Mouse (Mus musculus) lung, embryonic 15.5 days (tissue): ENCODE measurements around the gene Pithd1. TPM values are rescaled to one million over a fixed set of nuclear protein-coding genes. Genes with fewer than 3 reads are reported as not detected.

Source experiments
- ATAC-seq: fragments of 200-750 bp; cut with Nextera tagmentation; 2 replicates; pipeline ENCODE4 v1.8.0; 2017; ENCODE audit warnings: moderate number of reproducible peaks, borderline replicate concordance; ENCODE audit not compliant: low FRiP score, low TSS enrichment; ENCODE audit errors: extremely low read depth
- H3K27ac ChIP-seq: fragments of 300-500 bp; sonication (generic); 2 replicates; pipeline ENCODE4 v1.5.1; 2015; ENCODE audit warnings: moderate library complexity, mild to moderate bottlenecking, inconsistent platforms
- H3K27me3 ChIP-seq: fragments of 300-500 bp; sonication (generic); 2 replicates; pipeline ENCODE4 v1.6.1; 2015; ENCODE audit warnings: inconsistent platforms
- H3K36me3 ChIP-seq: fragments of 300-500 bp; sonication (generic); 2 replicates; pipeline ENCODE4 v1.6.1; 2015; ENCODE audit warnings: inconsistent platforms
- H3K4me1 ChIP-seq: fragments of 300-500 bp; sonication (generic); 2 replicates; pipeline ENCODE4 v1.6.1; 2015; ENCODE audit warnings: inconsistent platforms
- H3K4me2 ChIP-seq: fragments of 300-500 bp; sonication (generic); 2 replicates; pipeline ENCODE4 v1.6.1; 2015; ENCODE audit warnings: inconsistent platforms, mild to moderate bottlenecking, moderate library complexity
- H3K4me3 ChIP-seq: fragments of 300-500 bp; sonication (generic); 2 replicates; pipeline ENCODE4 v1.5.1; 2015; ENCODE audit warnings: mild to moderate bottlenecking, inconsistent platforms
- H3K9ac ChIP-seq: fragments of 300-500 bp; sonication (generic); 2 replicates; pipeline ENCODE4 v1.6.1; 2015; ENCODE audit warnings: inconsistent platforms
- H3K9me3 ChIP-seq: fragments of 300-500 bp; sonication (generic); 2 replicates; pipeline ENCODE4 v1.6.1; 2016; ENCODE audit warnings: inconsistent platforms
- WGBS: fragments of 180-500 bp; shearing (Covaris S2); methylation state at CpG from one replicate; pipeline ENCODE4 v1.1.7; 2015; 5-methylcytosine and 5-hydroxymethylcytosine counted together
- polyA plus RNA-seq: library from polyadenylated mRNA; unstranded; fragments of >200 nt; fragmentation: Nextera tagmentation; extraction: Ambion mirVana; gene quantifications from 2 replicates; pipeline ENCODE4 v1.2.1, GENCODE M21; 2015

Pithd1 gene
- polyA plus RNA-seq, 1 experiment from 2014 or later, result 59.7 TPM

DNA sequence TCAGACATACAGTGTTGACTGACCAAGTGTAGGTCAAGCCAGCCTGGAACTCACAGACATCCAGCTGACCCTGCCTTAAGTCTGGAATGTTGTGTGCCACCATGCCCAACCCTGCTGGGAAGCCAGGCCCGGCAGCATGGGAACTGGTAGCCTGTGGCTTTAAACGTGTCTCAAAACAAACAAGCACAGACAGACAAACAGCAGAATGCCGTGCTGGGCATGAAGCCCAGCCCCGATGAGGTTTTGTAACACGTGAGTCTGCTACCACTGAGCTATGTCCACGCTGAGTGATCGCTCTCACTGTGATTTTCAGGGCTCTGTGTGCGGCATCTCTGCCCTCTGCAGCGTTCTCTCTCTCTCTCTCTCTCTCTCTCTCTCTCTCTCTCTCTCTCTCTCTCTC is 31.2 kb downstream of the Pithd1 start:
- no peaks in the 10 kb centered on the region for H3K9me3 ChIP-seq
- 74% methylated on average over 9 of the region's 9 CpGs for whole genome bisulfite sequencing
- H3K36me3 ChIP-seq, result peaks cover 46% of the 10 kb centered on the region
- H3K4me3 ChIP-seq, result no peak overlapping the region
- no peak overlapping the region for H3K9ac ChIP-seq
- H3K27ac ChIP-seq, result no peak overlapping the region
- H3K4me2 ChIP-seq, result no peak overlapping the region
- no peaks in the 10 kb centered on the region for H3K4me1 ChIP-seq
- ATAC-seq, result no peak
- no peaks in the 10 kb centered on the region for H3K27me3 ChIP-seq

DNA sequence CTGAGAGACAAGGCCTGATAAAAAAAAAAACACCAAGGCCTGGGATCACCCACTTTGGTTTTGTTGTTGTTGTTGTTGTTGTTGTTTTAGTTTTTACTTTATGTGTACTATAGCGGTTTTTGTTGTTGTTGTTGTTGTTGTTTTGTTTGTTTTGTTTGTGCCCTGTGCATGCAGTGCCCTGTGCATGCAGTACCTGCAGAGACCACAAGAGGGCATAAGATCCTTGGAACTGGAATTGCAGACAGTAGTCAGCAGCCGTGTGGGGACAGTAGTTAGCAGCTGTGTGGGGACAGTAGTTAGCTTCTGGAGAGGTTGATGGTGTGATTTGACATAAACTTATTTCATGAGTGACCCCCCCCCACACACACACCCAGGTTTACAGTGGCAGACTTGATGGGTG is 32.8 kb downstream of the Pithd1 start:
- H3K4me2 ChIP-seq, result no peak overlapping the region
- H3K9me3 ChIP-seq, result no peaks in the 10 kb centered on the region
- H3K4me3 ChIP-seq, result no peak overlapping the region
- H3K4me1 ChIP-seq, result peaks cover 9% of the 10 kb centered on the region; the same call in 1 of the 2 replicates
- no peak overlapping the region for H3K27ac ChIP-seq
- peaks cover 34% of the 10 kb centered on the region for H3K36me3 ChIP-seq
- no peak for ATAC-seq
- H3K9ac ChIP-seq, result no peak overlapping the region
- 15% methylated on average over 2 of the region's 2 CpGs for WGBS
- H3K27me3 ChIP-seq, result no peaks in the 10 kb centered on the region

DNA sequence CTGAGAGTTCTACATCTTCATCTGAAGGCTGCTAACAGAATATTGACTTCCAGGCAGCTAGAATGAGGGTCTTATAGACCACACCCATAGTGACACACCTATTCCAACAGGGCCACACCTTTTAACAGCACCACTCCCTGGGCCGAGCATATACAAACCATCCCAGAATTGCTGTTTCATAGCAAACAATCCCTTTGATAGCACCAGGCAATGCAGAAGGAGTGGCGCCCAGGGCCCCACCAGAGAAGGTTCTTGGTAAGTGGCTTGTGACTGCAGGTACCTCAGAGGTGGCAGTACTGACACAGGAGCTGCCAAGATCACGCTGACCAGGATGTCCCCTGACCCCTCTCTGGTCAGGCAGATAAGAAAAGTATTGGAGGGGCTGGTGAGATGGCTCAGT is 33.9 kb downstream of the Pithd1 start:
- no peaks in the 10 kb centered on the region for H3K27me3 ChIP-seq
- no peak overlapping the region for H3K4me3 ChIP-seq
- H3K4me2 ChIP-seq, result no peak overlapping the region
- peaks cover 11% of the 10 kb centered on the region; the same call in 1 of the 2 replicates for H3K4me1 ChIP-seq
- 82% methylated on average over 3 of the region's 3 CpGs for WGBS
- H3K36me3 ChIP-seq, result peaks cover 32% of the 10 kb centered on the region
- ATAC-seq, result no peak
- H3K27ac ChIP-seq, result no peak overlapping the region
- H3K9me3 ChIP-seq, result no peaks in the 10 kb centered on the region
- H3K9ac ChIP-seq, result no peak overlapping the region

DNA sequence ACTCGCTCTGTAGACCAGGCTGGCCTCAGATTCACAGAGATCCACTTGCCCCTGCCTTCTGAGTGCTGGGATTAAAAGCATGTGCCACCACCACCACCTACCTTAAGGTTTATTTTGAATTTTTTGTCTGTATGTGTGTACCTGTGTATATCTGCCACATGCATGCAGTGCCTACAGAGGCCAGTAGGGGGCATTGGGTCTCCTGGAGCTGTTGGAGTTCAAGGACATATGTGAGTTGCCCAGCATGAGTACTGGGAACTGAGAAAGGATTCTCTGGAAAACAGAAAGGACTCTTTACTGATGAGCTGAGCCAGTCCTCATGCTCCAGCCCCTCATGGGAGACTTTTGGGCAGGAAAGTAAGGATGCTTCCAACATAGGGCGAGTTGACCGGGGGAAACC is 35.6 kb downstream of the Pithd1 start:
- Histone ChIP-seq H3K4me1 (peaks cover 18% of the 10 kb centered on the region), H3K4me2 (no peak overlapping the region), H3K9me3 (no peaks in the 10 kb centered on the region), H3K36me3 (peaks cover 32% of the 10 kb centered on the region), H3K27me3 (no peaks in the 10 kb centered on the region), H3K9ac (no peak overlapping the region), H3K4me3 (no peak overlapping the region), H3K27ac (no peak overlapping the region)
- WGBS, result 93% methylated on average over 3 of the region's 3 CpGs
- ATAC-seq, result no peak

DNA sequence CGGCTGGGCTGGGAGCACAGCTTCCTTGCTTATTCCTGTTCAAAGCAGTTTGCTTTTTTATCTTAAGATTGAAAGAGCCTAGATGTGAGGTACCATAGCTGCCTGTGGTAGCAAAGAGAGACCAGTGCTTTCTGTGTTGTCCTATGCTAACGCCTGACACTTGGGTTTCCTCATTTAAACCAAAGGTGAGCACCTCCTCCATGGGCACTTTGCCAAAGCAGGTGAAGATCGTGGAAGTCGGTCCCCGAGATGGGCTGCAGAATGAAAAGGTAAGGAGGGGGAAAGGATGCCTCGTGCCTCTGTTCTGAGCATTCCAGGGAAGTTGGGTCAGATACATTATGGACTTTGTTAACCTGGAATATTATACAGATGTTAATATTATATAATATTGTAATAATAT is 36.7 kb downstream of the Pithd1 start:
- peaks cover 26% of the 10 kb centered on the region for H3K36me3 ChIP-seq
- H3K4me3 ChIP-seq, result no peak overlapping the region
- no peaks in the 10 kb centered on the region for H3K27me3 ChIP-seq
- peaks cover 23% of the 10 kb centered on the region for H3K4me1 ChIP-seq
- no peak overlapping the region for H3K27ac ChIP-seq
- H3K4me2 ChIP-seq, result no peak overlapping the region
- no peaks in the 10 kb centered on the region for H3K9me3 ChIP-seq
- no peak overlapping the region for H3K9ac ChIP-seq
- ATAC-seq, result no peak
- 61% methylated on average over 6 of the region's 6 CpGs for WGBS

DNA sequence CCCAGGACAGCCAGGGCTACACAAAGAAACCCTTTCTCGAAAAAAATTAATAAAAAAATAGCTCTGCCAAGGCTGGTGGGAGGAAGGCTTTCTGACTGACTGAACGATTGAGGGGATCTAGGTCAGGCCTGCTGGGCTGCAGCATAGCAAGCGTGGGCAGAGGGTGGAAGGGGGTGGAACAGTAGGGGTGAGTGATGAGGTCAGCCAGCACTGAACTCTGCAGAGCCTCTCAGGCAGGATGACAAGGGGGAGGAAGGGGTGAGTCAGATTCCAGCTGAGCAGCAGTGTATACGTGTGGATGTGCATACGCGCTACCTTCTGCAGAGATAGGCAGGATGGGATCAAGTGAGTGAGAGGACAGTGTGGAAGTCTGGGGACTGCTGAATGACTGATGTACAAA is 37.2 kb downstream of the Pithd1 start:
- peaks cover 23% of the 10 kb centered on the region for H3K4me1 ChIP-seq
- H3K9me3 ChIP-seq, result no peaks in the 10 kb centered on the region
- 0 out of 2 replicates have a peak, but pooled peaks have one; percentile 12 for ATAC-seq
- no peaks in the 10 kb centered on the region for H3K27me3 ChIP-seq
- 0 out of 2 replicates have a peak overlapping the region, but pooled peaks have one; percentile 17 for H3K27ac ChIP-seq
- no peak overlapping the region for H3K4me3 ChIP-seq
- no peak overlapping the region for H3K9ac ChIP-seq
- 50% methylated on average over 6 of the region's 6 CpGs for WGBS
- H3K36me3 ChIP-seq, result peaks cover 23% of the 10 kb centered on the region
- no peak overlapping the region for H3K4me2 ChIP-seq

DNA sequence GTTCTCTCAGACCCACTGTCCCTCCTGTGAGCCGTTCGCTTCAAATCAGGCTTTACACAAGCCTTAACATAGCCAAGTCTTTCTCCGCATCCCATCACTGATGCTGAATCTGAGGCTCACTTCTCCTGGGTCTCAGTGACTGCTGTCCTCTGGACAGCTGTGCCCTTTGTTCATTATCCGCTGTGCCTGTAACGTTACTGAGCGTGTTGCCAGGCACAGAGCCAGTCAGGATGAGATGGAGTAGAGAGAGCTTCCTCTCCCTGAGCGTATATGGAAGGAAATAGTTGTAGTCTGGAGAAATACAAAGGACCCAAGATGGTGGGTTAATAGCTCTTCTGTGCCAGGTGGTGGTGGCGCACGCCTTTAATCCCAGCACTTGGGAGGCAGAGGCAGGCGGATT is 37.6 kb downstream of the Pithd1 start:
- Histone ChIP-seq H3K9me3 (no peaks in the 10 kb centered on the region), H3K27me3 (no peaks in the 10 kb centered on the region), H3K4me2 (no peak overlapping the region), H3K27ac (0 out of 2 replicates have a peak overlapping the region, but pooled peaks have one; percentile 17), H3K4me1 (peaks cover 23% of the 10 kb centered on the region), H3K4me3 (no peak overlapping the region), H3K9ac (no peak overlapping the region), H3K36me3 (peaks cover 19% of the 10 kb centered on the region)
- no peak for ATAC-seq
- 69% methylated on average over 10 of the region's 10 CpGs for WGBS

DNA sequence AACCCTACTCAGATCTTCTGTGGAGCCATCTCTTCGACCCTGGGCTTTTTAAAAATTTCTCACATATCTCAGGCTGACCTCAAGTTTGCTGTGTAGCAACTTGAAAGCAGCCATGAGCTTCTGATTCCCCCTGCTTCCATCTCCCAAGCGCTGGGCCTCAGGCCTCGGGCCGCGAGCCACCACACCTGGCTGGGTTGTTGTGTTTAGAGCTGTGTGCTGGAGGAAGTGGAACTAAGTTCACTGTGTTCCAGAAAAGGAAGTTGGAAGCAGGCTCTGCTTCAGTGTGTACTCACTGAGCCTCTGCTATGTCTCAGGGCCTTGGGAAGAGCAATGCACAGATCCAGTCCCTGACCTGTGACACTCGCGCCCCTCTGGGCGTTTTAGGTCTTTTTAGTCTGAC is 38.9 kb downstream of the Pithd1 start:
- no peaks in the 10 kb centered on the region for H3K9me3 ChIP-seq
- H3K36me3 ChIP-seq, result peaks cover 19% of the 10 kb centered on the region
- ATAC-seq, result no peak
- H3K4me1 ChIP-seq, result peaks cover 29% of the 10 kb centered on the region
- no peak overlapping the region for H3K4me3 ChIP-seq
- H3K9ac ChIP-seq, result no peak overlapping the region
- no peaks in the 10 kb centered on the region for H3K27me3 ChIP-seq
- H3K4me2 ChIP-seq, result no peak overlapping the region
- no peak overlapping the region for H3K27ac ChIP-seq
- WGBS, result 85% methylated on average over 8 of the region's 8 CpGs

DNA sequence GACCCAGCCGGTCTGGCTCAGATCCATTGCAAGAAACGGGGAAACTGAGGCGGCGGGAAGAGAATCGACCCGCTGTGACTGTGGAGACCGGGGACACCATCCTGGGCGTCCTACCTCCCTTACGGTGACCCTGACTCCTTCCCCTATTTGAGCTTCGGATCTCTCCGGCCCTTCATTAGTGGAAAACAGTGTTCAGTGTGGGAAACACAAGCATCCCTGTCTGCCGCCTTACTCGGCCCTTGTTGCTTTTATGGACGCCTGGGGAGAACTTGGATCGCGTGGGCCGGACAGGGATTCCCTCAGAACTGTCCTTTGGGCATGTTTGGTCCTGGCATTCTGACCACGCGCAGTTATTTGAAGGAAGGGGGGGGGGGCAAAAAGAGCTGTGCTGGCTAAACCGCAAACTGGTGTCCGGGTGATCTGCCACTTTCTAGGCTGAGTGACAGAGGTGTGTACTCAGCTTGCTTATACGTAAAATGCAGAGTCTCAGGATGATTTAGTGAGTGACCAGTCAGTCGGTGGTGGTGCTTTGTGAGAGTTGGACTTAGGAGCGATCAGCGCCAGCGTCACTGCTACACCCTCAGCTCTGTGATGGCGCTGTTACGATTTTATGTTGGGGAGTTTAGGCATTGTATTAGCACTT is 40.3 kb downstream of the Pithd1 start:
- whole genome bisulfite sequencing, result 2% methylated on average over 28 of the region's 28 CpGs
- Histone ChIP-seq H3K9ac (peak overlapping the region; percentile 64), H3K4me2 (peak overlapping the region; percentile 85), H3K36me3 (peaks cover 11% of the 10 kb centered on the region), H3K4me1 (peaks cover 29% of the 10 kb centered on the region), H3K9me3 (no peaks in the 10 kb centered on the region), H3K27ac (peak overlapping the region; percentile 65), H3K4me3 (peak overlapping the region; percentile 79), H3K27me3 (no peaks in the 10 kb centered on the region)
- ATAC-seq, result peak; percentile 30

DNA sequence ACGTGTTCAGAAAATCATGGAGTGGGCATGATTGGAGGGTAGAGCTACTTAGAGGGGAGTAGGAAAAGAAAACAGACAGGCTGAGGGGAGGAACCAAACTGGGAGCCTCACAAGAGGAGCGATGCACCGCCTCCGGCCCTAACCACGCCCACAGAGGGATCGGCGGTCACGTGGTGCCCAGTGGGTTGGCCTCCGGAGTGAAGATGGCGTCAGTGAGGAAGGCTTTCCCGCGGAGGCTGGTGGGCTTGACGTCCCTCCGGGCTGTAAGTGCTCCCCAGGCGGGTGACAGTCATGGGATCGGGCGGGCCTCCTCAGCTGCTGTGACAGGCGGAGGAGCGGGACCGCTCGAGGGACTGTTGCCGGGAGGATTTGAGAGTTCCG is 40.8 kb downstream of the Pithd1 start, which contains the start of gene Hmgcl:
TSS of gene Hmgcl (plus strand) at position 171 of the 381 bp plus-strand sequence.
- WGBS, result under 1% methylated on average over 23 of the region's 23 CpGs
- Histone ChIP-seq H3K9me3 (no peaks in the 10 kb centered on the region), H3K4me3 (peak within 1 kb of the TSS; percentile 79), H3K9ac (peak within 1 kb of the TSS; percentile 64), H3K27ac (peak within 1 kb of the TSS; percentile 65), H3K4me1 (peaks cover 29% of the 10 kb centered on the region), H3K4me2 (peak within 1 kb of the TSS; percentile 85), H3K36me3 (peaks cover 6% of the 10 kb centered on the region; the same call in 1 of the 2 replicates), H3K27me3 (no peaks in the 10 kb centered on the region)
- ATAC-seq, result peak; percentile 94

DNA sequence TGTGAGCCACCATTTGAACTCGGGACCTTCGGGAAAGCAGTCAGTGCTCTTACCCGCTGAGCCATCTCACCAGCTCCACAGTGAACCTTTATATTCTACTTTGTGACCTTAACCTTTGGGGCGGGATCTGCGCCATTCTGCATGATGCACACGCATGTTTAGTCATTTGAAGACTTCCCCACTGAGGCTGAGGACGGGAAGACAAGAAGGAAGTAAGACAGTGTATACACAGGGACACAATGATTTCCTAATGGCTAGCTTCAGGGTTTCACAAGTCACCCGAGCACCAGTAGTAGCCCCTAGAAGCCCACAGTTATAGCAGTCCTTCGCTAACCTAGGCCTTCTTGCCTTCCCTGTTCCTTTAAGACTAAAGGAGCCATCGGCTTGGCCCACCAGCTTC is 41.4 kb downstream of the Pithd1 start:
- Histone ChIP-seq H3K36me3 (peaks cover 4% of the 10 kb centered on the region; the same call in 1 of the 2 replicates), H3K27ac (peak overlapping the region; percentile 63), H3K9ac (peak overlapping the region; percentile 64), H3K4me3 (peak overlapping the region; percentile 79), H3K9me3 (no peaks in the 10 kb centered on the region), H3K4me1 (peaks cover 29% of the 10 kb centered on the region), H3K27me3 (no peaks in the 10 kb centered on the region), H3K4me2 (peak overlapping the region; percentile 85)
- 71% methylated on average over 10 of the region's 10 CpGs for WGBS
- no peak for ATAC-seq

DNA sequence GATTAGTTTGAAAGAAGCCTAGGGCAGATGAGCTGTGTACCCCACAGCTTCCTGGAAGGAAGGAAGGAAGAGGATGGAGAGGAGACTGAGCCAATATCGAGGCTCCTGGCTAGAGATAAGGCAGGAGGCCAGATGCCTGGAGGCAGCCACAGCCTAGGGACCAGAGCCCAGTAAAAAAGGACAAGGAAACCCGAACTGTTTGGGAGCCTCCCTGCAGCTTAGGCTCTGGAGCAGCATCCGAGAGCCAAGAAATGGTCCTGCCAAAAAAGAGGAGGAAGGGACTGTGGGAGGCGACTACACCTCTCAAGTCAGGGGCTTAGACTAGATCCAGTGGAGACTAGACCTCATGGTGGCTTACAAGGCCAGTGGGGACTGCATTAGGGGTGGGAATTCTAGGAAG is 43.7 kb downstream of the Pithd1 start:
- no peak for ATAC-seq
- Histone ChIP-seq H3K4me1 (peaks cover 20% of the 10 kb centered on the region), H3K9ac (no peak overlapping the region), H3K4me3 (no peak overlapping the region), H3K36me3 (peaks cover 8% of the 10 kb centered on the region; the same call in 1 of the 2 replicates), H3K4me2 (no peak overlapping the region), H3K9me3 (no peaks in the 10 kb centered on the region), H3K27me3 (no peaks in the 10 kb centered on the region), H3K27ac (no peak overlapping the region)
- WGBS, result 41% methylated on average over 4 of the region's 4 CpGs
